Mouse (Mus musculus) lung, embryonic 15.5 days (tissue): Measurements from ENCODE around the gene Zdhhc9. TPM values are rescaled to one million over a fixed set of nuclear protein-coding genes. Genes with fewer than 3 reads are reported as not detected.

Experiments
- ATAC-seq: fragments of 200-750 bp; cut with Nextera tagmentation; 2 replicates; pipeline ENCODE4 v1.8.0; 2017; ENCODE audit warnings: moderate number of reproducible peaks, borderline replicate concordance; ENCODE audit not compliant: low FRiP score, low TSS enrichment; ENCODE audit errors: extremely low read depth
- H3K27ac ChIP-seq: fragments of 300-500 bp; sonication (generic); 2 replicates; pipeline ENCODE4 v1.5.1; 2015; ENCODE audit warnings: moderate library complexity, mild to moderate bottlenecking, inconsistent platforms
- H3K27me3 ChIP-seq: fragments of 300-500 bp; sonication (generic); 2 replicates; pipeline ENCODE4 v1.6.1; 2015; ENCODE audit warnings: inconsistent platforms
- H3K36me3 ChIP-seq: fragments of 300-500 bp; sonication (generic); 2 replicates; pipeline ENCODE4 v1.6.1; 2015; ENCODE audit warnings: inconsistent platforms
- H3K4me1 ChIP-seq: fragments of 300-500 bp; sonication (generic); 2 replicates; pipeline ENCODE4 v1.6.1; 2015; ENCODE audit warnings: inconsistent platforms
- H3K4me2 ChIP-seq: fragments of 300-500 bp; sonication (generic); 2 replicates; pipeline ENCODE4 v1.6.1; 2015; ENCODE audit warnings: inconsistent platforms, mild to moderate bottlenecking, moderate library complexity
- H3K4me3 ChIP-seq: fragments of 300-500 bp; sonication (generic); 2 replicates; pipeline ENCODE4 v1.5.1; 2015; ENCODE audit warnings: mild to moderate bottlenecking, inconsistent platforms
- H3K9ac ChIP-seq: fragments of 300-500 bp; sonication (generic); 2 replicates; pipeline ENCODE4 v1.6.1; 2015; ENCODE audit warnings: inconsistent platforms
- H3K9me3 ChIP-seq: fragments of 300-500 bp; sonication (generic); 2 replicates; pipeline ENCODE4 v1.6.1; 2016; ENCODE audit warnings: inconsistent platforms
- WGBS: fragments of 180-500 bp; shearing (Covaris S2); methylation state at CpG from one replicate; pipeline ENCODE4 v1.1.7; 2015; 5-methylcytosine and 5-hydroxymethylcytosine counted together
- polyA plus RNA-seq: library from polyadenylated mRNA; unstranded; fragments of >200 nt; fragmentation: Nextera tagmentation; extraction: Ambion mirVana; gene quantifications from 2 replicates; pipeline ENCODE4 v1.2.1, GENCODE M21; 2015

Zdhhc9 gene
- polyA plus RNA-seq, 1 experiment from 2014 or later = 4.5 TPM

DNA sequence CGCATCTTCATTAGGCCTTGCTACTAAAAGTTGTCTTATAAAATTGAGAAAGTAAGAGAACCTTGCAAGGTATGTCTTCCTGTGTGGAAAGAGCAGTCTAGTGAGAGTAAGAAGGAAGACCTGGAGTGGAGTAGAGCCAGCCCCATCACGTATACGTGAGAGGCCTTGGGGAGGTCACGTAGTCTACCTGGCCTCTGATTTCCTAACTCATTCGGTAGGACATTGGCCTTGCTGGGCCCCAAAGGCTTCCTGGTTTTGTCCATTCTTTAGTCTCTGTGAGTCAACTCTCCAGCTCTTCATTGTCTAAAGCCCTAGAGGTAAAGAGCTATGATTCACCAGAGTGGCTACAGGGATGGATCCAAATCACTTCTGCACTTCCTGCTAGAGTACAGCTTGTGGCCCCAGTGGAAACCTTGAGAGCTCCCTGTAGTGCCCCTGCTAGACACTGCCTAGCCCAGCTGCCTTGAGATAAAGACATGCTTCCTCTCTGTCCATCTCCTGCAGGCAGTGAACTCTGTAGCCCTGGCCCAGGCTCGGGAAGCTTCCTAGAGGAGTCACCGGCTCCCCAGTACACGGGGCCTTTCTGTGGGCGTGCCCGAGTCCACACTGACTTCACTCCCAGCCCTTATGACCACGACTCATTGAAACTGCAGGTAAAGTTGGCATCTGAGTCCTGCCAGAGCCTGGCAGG lies 50.3 kb downstream of the Zdhhc9 start:
- Histone ChIP-seq H3K27ac (no peak overlapping the region), H3K4me3 (no peak overlapping the region), H3K36me3 (no peaks in the 10 kb centered on the region), H3K9me3 (no peaks in the 10 kb centered on the region), H3K27me3 (no peaks in the 10 kb centered on the region), H3K4me1 (no peaks in the 10 kb centered on the region), H3K4me2 (no peak overlapping the region), H3K9ac (no peak overlapping the region)
- 81% methylated on average over 11 of the region's 11 CpGs for WGBS
- ATAC-seq = no peak

DNA sequence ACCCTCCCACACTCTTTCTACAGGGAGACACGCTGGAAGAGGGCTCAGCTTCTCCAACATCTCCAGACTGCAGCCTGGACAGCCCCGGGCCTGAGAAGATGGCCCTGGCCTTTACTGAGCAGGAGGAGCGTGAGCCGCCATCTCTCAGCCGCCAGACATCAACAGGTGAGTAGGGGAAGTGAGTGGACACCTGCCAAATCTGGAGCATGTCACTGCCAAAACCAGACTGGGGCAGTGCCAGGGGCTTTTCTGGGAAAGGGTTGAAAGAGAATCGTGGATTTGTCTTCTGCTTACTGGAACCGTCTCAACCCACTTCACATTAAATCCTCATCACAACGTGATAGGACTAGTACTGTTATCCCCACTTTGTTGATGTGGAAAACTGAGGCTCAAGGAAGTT lies 51.3 kb downstream of the Zdhhc9 start:
- H3K4me2 ChIP-seq = no peak overlapping the region

DNA sequence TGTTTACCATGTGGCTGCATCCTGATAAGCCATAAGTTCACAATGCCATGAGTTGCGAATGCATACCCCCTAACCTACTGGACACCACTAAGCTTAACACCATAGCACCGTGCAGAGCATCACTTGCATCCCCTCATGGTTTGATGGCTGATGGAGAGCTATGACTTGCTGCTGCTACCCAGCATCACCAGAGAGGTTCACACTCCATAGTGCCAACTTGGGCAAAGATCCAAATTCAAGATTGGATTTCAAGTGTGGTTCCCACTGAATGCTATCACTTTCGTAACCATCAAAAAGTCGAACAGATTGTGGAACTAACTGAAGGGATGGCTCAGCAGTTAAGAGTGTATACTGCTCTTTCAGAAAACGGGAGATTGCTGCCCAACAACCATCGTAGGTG lies 53.2 kb downstream of the Zdhhc9 start:
- Histone ChIP-seq H3K4me2 (no peak overlapping the region), H3K27me3 (no peaks in the 10 kb centered on the region), H3K4me3 (no peak overlapping the region), H3K36me3 (no peaks in the 10 kb centered on the region), H3K4me1 (no peaks in the 10 kb centered on the region), H3K9me3 (no peaks in the 10 kb centered on the region), H3K9ac (no peak overlapping the region), H3K27ac (no peak overlapping the region)
- WGBS = 79% methylated on average over 6 of the region's 6 CpGs
- ATAC-seq = no peak

More for the DNA sequence above, 51.3 kb downstream of the Zdhhc9 start:
- Histone ChIP-seq H3K4me3 (no peak overlapping the region), H3K27ac (no peak overlapping the region), H3K9me3 (no peaks in the 10 kb centered on the region), H3K4me1 (no peaks in the 10 kb centered on the region), H3K36me3 (no peaks in the 10 kb centered on the region), H3K27me3 (no peaks in the 10 kb centered on the region), H3K9ac (no peak overlapping the region)
- no peak for ATAC-seq
- WGBS = 75% methylated on average over 8 of the region's 8 CpGs

DNA sequence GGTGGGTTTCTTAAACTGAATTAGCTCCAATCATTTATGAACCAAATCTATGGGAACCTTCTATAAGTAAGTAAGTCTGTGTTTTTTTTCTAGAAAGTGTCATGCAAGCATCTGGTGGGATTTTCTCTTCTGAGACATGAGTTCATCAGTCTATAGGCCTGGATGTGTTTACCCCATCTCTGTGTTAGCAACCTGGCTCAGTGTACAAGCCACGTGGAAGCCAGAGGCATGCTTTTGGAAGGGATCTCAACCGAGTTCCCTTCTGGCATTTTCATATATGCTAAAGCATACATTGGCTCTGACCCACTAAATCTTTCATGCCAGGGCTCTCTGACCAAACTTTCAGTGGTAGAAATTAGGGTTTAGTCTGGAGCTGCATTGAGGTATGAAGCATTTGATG lies 54.7 kb downstream of the Zdhhc9 start:
- Histone ChIP-seq H3K4me3 (no peak overlapping the region), H3K9me3 (no peaks in the 10 kb centered on the region), H3K27ac (no peak overlapping the region), H3K4me1 (no peaks in the 10 kb centered on the region), H3K27me3 (no peaks in the 10 kb centered on the region), H3K4me2 (no peak overlapping the region), H3K36me3 (no peaks in the 10 kb centered on the region), H3K9ac (no peak overlapping the region)
- ATAC-seq = no peak
- WGBS = 53% methylated on average over 2 of the region's 2 CpGs

DNA sequence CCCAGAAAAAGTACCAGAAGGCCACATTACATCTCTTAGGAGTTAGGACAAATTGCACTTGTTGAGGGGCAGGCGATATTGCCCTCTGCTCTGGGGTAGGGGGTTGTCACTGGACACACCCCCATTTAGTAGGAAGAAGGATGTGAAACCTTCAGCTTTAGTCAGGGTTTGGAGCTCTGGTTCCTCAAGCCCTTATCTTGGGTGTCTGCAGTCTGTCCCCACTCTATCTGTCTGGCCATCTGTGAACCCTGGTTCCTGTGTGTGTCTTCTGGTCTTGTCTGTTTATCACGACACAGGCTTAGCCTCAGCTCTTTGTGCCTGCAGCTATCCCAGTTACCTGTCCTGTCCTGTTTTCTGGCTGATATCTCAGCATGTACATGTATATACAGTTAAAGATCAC lies 55.3 kb downstream of the Zdhhc9 start:
- no peak for ATAC-seq
- no peak overlapping the region for H3K27ac ChIP-seq
- no peak overlapping the region for H3K9ac ChIP-seq
- no peaks in the 10 kb centered on the region for H3K36me3 ChIP-seq
- no peaks in the 10 kb centered on the region for H3K27me3 ChIP-seq
- no peaks in the 10 kb centered on the region for H3K4me1 ChIP-seq
- WGBS = 60% methylated on average over 2 of the region's 2 CpGs
- no peaks in the 10 kb centered on the region for H3K9me3 ChIP-seq
- no peak overlapping the region for H3K4me3 ChIP-seq
- no peak overlapping the region for H3K4me2 ChIP-seq

DNA sequence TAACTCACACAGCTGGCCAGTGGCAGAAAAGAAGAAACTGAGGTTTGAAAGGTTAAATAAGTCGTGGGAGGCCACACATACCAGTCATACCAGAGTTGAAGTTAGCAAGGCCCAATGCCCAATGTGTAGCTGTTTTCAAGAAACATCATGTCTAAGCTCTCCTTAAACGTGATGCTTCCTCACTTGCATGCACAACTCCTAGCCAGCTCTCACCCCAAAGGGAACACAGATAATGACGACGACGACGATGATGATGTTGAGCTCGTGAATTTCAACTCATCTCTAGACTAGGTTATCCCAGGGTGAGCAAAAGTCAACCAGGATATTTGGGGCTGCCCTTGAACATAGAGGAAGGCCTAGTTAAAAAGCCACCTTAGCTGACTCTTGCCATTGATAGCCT lies 56.6 kb downstream of the Zdhhc9 start:
- WGBS = 69% methylated on average over 7 of the region's 7 CpGs
- H3K27me3 ChIP-seq = no peaks in the 10 kb centered on the region

DNA sequence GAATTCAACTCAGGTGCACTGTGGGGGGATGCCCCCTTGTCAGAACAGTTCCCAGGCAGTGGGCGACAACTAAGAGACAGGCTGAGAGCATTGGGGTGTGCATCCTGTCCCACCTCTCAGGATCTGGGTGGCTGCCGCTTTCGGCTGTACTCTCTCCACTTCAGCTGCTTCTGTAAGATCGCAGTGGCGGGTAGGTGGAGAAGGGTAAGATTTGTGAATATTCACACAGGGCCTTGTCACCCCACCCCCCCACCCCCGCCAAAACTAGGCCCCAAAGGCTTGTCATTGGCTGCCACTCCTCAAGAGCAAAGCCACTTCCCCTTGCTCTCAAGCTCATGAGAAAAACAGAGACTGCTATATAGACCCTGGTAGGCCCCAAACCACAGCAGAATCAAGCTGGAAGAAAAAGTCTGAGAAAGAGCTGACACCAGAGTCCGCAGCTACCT lies 60.9 kb downstream of the Zdhhc9 start:
- no peak overlapping the region for H3K27ac ChIP-seq
- H3K4me2 ChIP-seq = no peak overlapping the region
- no peak overlapping the region for H3K4me3 ChIP-seq
- 81% methylated on average over 7 of the region's 7 CpGs for WGBS
- H3K9ac ChIP-seq = no peak overlapping the region
- ATAC-seq = no peak
- H3K9me3 ChIP-seq = no peaks in the 10 kb centered on the region
- no peaks in the 10 kb centered on the region for H3K27me3 ChIP-seq
- no peaks in the 10 kb centered on the region for H3K4me1 ChIP-seq
- H3K36me3 ChIP-seq = no peaks in the 10 kb centered on the region

More for the DNA sequence above, 56.6 kb downstream of the Zdhhc9 start:
- H3K36me3 ChIP-seq = no peaks in the 10 kb centered on the region
- no peaks in the 10 kb centered on the region for H3K9me3 ChIP-seq
- H3K4me1 ChIP-seq = no peaks in the 10 kb centered on the region
- no peak overlapping the region for H3K4me3 ChIP-seq
- H3K4me2 ChIP-seq = no peak overlapping the region
- H3K27ac ChIP-seq = no peak overlapping the region
- ATAC-seq = no peak
- H3K9ac ChIP-seq = no peak overlapping the region

DNA sequence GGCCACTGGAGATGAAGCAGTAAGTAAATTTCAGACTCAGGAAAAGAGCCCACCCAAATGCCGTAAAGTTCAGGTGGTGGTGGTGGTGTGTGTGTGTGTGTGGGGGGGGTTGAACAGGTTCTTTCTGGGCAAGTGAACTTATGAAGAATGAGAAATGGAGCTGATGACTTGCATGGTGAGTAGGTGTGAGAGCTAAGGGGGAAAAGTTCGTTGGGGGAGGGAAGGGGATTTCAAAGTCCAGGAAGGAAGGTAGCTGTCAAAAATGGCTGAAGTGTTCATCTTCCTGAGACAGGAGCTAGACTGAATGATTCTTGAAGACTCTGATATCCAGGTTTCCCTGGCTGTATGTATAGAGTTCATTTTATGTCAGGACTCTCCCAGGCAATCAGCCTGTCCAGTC lies 61.5 kb downstream of the Zdhhc9 start:
- Histone ChIP-seq H3K4me2 (no peak overlapping the region), H3K4me3 (no peak overlapping the region), H3K4me1 (no peaks in the 10 kb centered on the region), H3K27ac (no peak overlapping the region), H3K36me3 (no peaks in the 10 kb centered on the region), H3K9ac (no peak overlapping the region), H3K9me3 (no peaks in the 10 kb centered on the region), H3K27me3 (no peaks in the 10 kb centered on the region)
- ATAC-seq = no peak
- 56% methylated on average over 2 of the region's 2 CpGs for WGBS

DNA sequence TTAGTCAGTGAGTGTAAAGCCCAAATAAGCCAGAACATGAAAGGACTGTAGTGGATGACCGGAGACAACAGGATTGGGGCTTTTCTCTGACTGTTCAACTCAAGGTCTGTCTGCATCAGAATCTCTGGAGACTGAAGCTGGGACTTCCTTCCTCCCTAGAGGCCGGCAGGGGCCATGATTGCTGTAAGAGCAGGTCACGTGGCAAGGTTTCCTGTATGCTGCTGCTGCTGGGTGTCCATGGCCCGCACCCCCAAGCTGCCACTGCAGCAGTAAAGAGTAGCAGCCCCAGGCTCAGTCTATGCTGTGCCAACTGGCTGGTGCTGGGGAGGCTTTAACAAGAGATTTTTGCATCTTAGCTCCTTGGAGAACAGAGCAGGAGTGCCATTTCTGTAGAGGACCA lies 62.4 kb downstream of the Zdhhc9 start, which contains the start of gene Sash3:
Gene Sash3, plus strand, starts transcription at position 175 of the 400 bp plus-strand sequence.
- 78% methylated on average over 4 of the region's 4 CpGs for WGBS
- H3K4me3 ChIP-seq = no peak within 1 kb of the TSS
- no peak for ATAC-seq

DNA sequence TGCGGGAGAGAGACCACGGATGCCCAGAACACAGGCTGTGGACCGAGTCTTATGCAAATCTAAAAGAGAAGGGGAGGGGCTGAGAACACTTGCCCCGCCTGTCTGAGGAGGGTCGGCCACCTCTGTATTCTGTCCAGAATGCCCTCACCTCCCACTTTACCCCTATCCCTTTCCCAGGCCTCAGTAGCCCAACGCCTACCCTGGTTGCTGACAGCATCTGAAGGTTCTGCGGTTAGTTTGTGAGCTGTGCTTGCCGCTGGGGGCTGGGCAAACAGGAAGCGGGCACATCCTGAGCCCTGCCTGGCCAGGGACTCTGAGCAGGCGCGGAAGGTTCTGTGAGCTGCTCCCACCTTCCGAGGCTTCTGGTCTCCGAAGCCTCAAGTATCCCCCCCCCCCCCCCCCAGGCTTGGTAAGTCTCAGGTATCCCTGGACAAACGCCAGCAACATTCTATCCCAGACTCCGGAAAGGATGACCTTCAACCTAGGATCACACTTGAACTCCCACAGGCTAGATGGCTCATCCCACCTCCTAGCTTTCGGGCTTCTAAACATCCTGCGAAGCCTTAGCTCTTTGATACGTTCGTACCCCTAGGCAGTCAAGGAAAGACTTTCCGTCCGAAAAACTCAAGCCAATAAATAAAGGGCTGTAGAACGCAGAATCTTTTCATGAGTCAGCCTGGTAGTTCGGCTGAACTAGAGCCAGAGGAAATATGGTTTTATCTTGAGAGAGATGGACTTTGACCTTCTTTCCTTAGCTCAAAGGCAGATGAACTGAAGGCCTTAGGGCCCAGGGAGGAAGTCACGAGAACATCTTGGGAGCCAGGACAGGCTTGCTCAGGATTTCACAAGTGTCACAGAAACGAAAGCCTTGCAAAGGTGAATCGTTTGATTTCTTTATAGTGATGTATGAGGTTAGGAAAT lies 65.0 kb downstream of the Zdhhc9 start:
- peak overlapping the region; percentile 28 for H3K4me3 ChIP-seq
- no peaks in the 10 kb centered on the region for H3K36me3 ChIP-seq
- H3K9ac ChIP-seq = no peak overlapping the region
- no peaks in the 10 kb centered on the region for H3K27me3 ChIP-seq
- 42% methylated on average over 26 of the region's 26 CpGs for WGBS
- ATAC-seq = no peak; the same call in 1 of the 2 replicates
- no peak overlapping the region; the same call in 1 of the 2 replicates for H3K27ac ChIP-seq
- H3K4me1 ChIP-seq = peaks cover 7% of the 10 kb centered on the region; the same call in 1 of the 2 replicates
- H3K9me3 ChIP-seq = no peaks in the 10 kb centered on the region
- peak overlapping the region; percentile 47 for H3K4me2 ChIP-seq

More for the DNA sequence above, 62.4 kb downstream of the Zdhhc9 start, which contains the start of gene Sash3:
- Histone ChIP-seq H3K9me3 (no peaks in the 10 kb centered on the region), H3K4me2 (no peak within 1 kb of the TSS), H3K27me3 (no peaks in the 10 kb centered on the region), H3K9ac (no peak within 1 kb of the TSS), H3K36me3 (no peaks in the 10 kb centered on the region), H3K4me1 (no peaks in the 10 kb centered on the region), H3K27ac (no peak within 1 kb of the TSS)

DNA sequence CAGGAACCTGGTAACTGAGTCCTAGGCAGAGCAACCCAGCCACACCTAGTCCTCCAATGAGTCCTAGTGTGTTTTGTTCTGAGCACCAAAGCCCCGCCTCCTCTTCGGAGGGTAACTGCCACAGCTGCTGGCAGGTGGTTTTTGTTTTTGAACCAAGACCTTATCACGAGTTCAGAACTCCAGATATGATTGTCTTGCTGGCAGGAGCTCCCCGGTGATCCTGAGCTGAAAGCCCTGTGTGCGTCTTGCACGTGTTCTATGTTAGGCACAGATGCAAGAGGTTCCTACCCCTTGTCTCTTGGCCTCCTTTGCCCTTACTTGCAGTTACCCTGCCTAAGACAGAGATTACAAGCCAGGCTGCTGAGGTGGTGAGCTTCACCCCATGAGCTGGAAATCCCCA lies 67.2 kb downstream of the Zdhhc9 start:
- 72% methylated on average over 6 of the region's 6 CpGs for WGBS
- H3K9ac ChIP-seq = no peak overlapping the region
- no peaks in the 10 kb centered on the region for H3K9me3 ChIP-seq
- ATAC-seq = no peak
- no peaks in the 10 kb centered on the region for H3K36me3 ChIP-seq
- H3K4me2 ChIP-seq = no peak overlapping the region
- no peak overlapping the region for H3K4me3 ChIP-seq
- H3K4me1 ChIP-seq = peaks cover 7% of the 10 kb centered on the region; the same call in 1 of the 2 replicates
- H3K27ac ChIP-seq = no peak overlapping the region
- H3K27me3 ChIP-seq = no peaks in the 10 kb centered on the region
